Mouse (Mus musculus) liver, adult 2 months (tissue): ENCODE data around the gene Ldlr. TPM values are rescaled to one million over a fixed set of nuclear protein-coding genes. Genes with fewer than 3 reads are reported as not detected.
A peak's percentile ranks its signal among the peaks of the same experiment; 100 is the strongest.

Experiments used
- DNase-seq: peaks from one replicate; pipeline ENCODE4 v3.0.0-alpha.2; 2011; ENCODE audit warnings: low read depth, low spot score; ENCODE audit errors: extremely low read depth
- H3K27ac ChIP-seq: fragments of 200-500 bp; replicated peaks from 2 replicates; pipeline ENCODE4 v1.5.1; 2012; ENCODE audit warnings: low read depth, mild to moderate bottlenecking, control low read depth, inconsistent platforms, low read length; ENCODE audit not compliant: insufficient read depth
- H3K27me3 ChIP-seq: fragments of 200-500 bp; 2 replicates; pipeline ENCODE4 v1.6.1; 2012; ENCODE audit warnings: mild to moderate bottlenecking, moderate library complexity, low read length, inconsistent platforms; ENCODE audit not compliant: control insufficient read depth, insufficient read depth
- H3K36me3 ChIP-seq: fragments of 200-500 bp; 2 replicates; pipeline ENCODE4 v1.6.1; 2012; ENCODE audit warnings: low read length, inconsistent platforms; ENCODE audit not compliant: control insufficient read depth, insufficient read depth
- H3K4me1 ChIP-seq: fragments of 200-500 bp; 2 replicates; pipeline ENCODE4 v1.6.1; 2011; ENCODE audit warnings: low read length; ENCODE audit not compliant: control insufficient read depth, insufficient read depth
- H3K4me3 ChIP-seq: fragments of 200-500 bp; 2 replicates; pipeline ENCODE4 v1.5.1; 2011; ENCODE audit warnings: low read depth, mild to moderate bottlenecking, control low read depth, low read length, moderate library complexity; ENCODE audit not compliant: insufficient read depth
- H3K79me2 ChIP-seq: fragments of 200-500 bp; 2 replicates; pipeline ENCODE4 v1.6.1; 2012; ENCODE audit warnings: inconsistent platforms, mild to moderate bottlenecking, low read length, moderate library complexity; ENCODE audit not compliant: control insufficient read depth, insufficient read depth
- H3K9ac ChIP-seq: fragments of 200-500 bp; 2 replicates; pipeline ENCODE4 v1.6.1; 2012; ENCODE audit warnings: low read depth, mild to moderate bottlenecking, control low read depth, inconsistent platforms, low read length
- CTCF ChIP-seq: fragments of 200-500 bp; IDR thresholded peaks from 2 replicates; pipeline ENCODE4 v1.5.1; 2011; ENCODE audit warnings: low read depth, low read length, control low read depth
- POLR2A ChIP-seq: fragments of 200-500 bp; IDR thresholded peaks from 2 replicates; pipeline ENCODE4 v1.6.1; 2011; ENCODE audit warnings: low read length, control low read depth; ENCODE audit not compliant: insufficient read depth; ENCODE audit errors: extremely low read depth
- WGBS: fragments of 180-500 bp; shearing (Covaris S2); methylation state at CpG from one replicate; pipeline ENCODE4 v1.1.7; 2018; 5-methylcytosine and 5-hydroxymethylcytosine counted together
- polyA plus RNA-seq: library from polyadenylated mRNA; depleted of rRNA; stranded (reverse); fragments of >200 nt; gene quantifications from 2 replicates; pipeline ENCODE4 v1.2.3, GENCODE M21; 2012; rRNA removed
- total RNA-seq: library from RNA; depleted of rRNA; stranded (reverse); fragments of >200 nt; gene quantifications from 2 replicates; pipeline ENCODE4 v1.2.3, GENCODE M21; 2014; rRNA removed

The Ldlr gene
- total RNA-seq: 61.4 and 82.8 TPM in 2 replicates
- polyA plus RNA-seq: 105 and 116 TPM in 2 replicates

- H3K36me3 ChIP-seq: no peaks in the 10 kb centered on the region
- WGBS: under 1% methylated on average over 47 of the region's 47 CpGs
- DNase-seq: peak; percentile 90
- peak within 1 kb of the TSS; percentile 82 for H3K4me3 ChIP-seq
- no peaks in the 10 kb centered on the region for H3K27me3 ChIP-seq
- H3K79me2 ChIP-seq: peaks cover 24% of the 10 kb centered on the region
- TF ChIP-seq POLR2A (peak; percentile 98), CTCF (no peak)
- peaks cover 22% of the 10 kb centered on the region for H3K4me1 ChIP-seq
- H3K27ac ChIP-seq: peak within 1 kb of the TSS; percentile 96
- H3K9ac ChIP-seq: peak within 1 kb of the TSS; percentile 93
These were observed at the start of gene Ldlr for GRCm38 (mm10) chr9:21723377-21724146. Ldlr (plus strand) TSS chr9:21723483.

DNA sequence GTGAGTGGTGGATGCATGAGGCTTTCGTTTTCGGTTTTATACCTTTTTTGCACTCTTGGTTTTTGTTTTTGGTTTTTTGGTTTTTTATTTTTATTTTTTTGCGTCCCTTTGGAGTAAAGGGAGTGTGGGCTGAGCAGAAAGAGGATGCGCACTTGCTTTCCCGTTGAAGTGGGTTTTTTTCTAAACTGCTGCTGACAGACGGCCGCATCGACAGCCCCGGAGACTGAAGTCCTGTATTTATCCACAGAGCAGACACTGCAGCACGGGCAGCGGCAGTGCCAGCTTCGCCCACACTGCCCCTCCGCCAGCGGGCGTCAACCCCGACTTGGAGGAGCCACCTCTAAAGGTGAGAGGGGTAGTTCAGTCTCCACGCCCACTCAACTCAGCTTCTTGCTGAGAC lies 45.6 kb upstream of the Ldlr start:
- Histone ChIP-seq H3K4me1 (no peaks in the 10 kb centered on the region), H3K79me2 (no peaks in the 10 kb centered on the region), H3K4me3 (no peak overlapping the region), H3K36me3 (peaks cover 42% of the 10 kb centered on the region), H3K27me3 (no peaks in the 10 kb centered on the region), H3K27ac (no peak overlapping the region), H3K9ac (no peak overlapping the region)
- 95% methylated on average over 17 of the region's 17 CpGs for WGBS
- TF ChIP-seq POLR2A (no peak), CTCF (no peak)
- DNase-seq: no peak

DNA sequence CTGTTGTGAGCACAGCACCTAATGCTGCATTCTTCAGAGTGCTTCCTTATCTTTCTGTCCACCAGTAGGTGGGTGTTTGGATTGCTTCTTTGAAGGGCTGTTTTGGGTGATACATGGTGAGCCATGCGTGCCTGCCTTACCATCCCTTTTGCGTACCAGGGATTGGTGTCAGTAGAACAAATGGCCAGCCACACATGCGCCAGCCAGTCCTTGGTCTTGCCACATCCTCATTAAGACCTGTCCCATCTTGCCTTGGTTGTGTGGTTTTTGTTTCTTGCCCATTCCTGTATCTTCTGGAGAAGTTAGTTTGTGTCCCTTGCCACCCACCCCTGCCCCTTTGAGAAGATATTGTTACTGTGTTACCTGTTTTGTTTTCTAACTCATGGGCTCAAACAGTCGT lies 42.8 kb upstream of the Ldlr start:
- WGBS: 90% methylated on average over 4 of the region's 4 CpGs

GRCm38 (mm10) chr9:21682827-21683226 lies 40.5 kb upstream of the Ldlr start:
- Histone ChIP-seq H3K79me2 (no peaks in the 10 kb centered on the region), H3K27me3 (no peaks in the 10 kb centered on the region), H3K27ac (no peak overlapping the region), H3K9ac (no peak overlapping the region), H3K36me3 (peaks cover 36% of the 10 kb centered on the region), H3K4me3 (no peak overlapping the region), H3K4me1 (peaks cover 2% of the 10 kb centered on the region; the same call in 1 of the 2 replicates)
- DNase-seq: no peak
- WGBS: 91% methylated on average over 4 of the region's 4 CpGs
- no peak for TF ChIP-seq POLR2A
- peak; percentile 47; the same call in 1 of the 2 replicates for TF ChIP-seq CTCF

More for the DNA sequence above, 42.8 kb upstream of the Ldlr start:
- Histone ChIP-seq H3K9ac (no peak overlapping the region), H3K4me1 (no peaks in the 10 kb centered on the region), H3K27me3 (no peaks in the 10 kb centered on the region), H3K4me3 (no peak overlapping the region), H3K27ac (no peak overlapping the region), H3K79me2 (no peaks in the 10 kb centered on the region), H3K36me3 (peaks cover 32% of the 10 kb centered on the region)
- no peak for DNase-seq
- TF ChIP-seq POLR2A (no peak), CTCF (no peak)

DNA sequence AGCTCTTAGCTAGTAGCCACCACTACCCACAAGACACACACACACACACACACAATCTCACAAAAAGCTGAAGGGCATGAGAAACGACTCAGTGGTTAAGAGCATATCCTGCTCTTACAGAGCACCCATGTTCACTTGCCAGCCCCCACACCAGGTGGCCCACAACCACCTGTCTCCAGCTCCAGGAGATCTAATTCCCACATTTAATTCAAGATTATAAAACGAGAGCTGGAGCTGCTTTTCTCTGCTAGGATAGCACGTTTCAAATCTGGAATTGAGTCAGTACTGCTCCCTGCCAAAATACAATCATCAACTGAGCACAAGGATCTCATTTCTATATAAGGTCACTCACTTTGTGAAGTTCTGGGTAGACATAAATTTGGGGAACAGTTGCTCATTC lies 39.4 kb upstream of the Ldlr start:
- no peak for DNase-seq
- H3K4me3 ChIP-seq: no peak overlapping the region
- no peaks in the 10 kb centered on the region for H3K27me3 ChIP-seq
- no peak overlapping the region for H3K9ac ChIP-seq
- WGBS: 71% methylated on average over 3 of the region's 3 CpGs
- no peak for TF ChIP-seq CTCF
- no peak for TF ChIP-seq POLR2A
- H3K27ac ChIP-seq: no peak overlapping the region
- no peaks in the 10 kb centered on the region for H3K79me2 ChIP-seq
- peaks cover 8% of the 10 kb centered on the region for H3K4me1 ChIP-seq
- peaks cover 35% of the 10 kb centered on the region for H3K36me3 ChIP-seq

DNA sequence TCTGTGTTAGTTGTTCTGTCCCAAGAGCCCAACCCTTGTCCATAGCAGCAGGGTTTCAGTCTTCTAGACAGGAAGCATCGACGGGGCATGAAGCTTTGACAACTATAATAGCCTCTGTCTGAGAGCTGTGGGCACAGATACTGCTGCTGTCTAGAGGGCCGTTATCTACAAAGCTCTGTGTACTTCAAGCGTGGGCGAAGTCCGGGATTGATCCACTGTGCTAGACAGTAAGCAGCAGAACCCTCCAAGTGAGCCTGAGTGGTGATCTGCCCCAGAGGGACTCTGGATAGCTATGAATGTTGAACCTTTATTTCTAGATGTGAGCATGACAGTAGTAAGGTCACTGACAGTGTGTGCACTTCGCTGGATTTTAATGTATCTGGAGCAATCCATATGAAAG lies 34.7 kb upstream of the Ldlr start:
- peak overlapping the region; percentile 79 for H3K27ac ChIP-seq
- peaks cover 16% of the 10 kb centered on the region for H3K4me1 ChIP-seq
- H3K9ac ChIP-seq: peak overlapping the region; percentile 15; the same call in 1 of the 2 replicates
- H3K36me3 ChIP-seq: peaks cover 21% of the 10 kb centered on the region
- no peak for TF ChIP-seq POLR2A
- TF ChIP-seq CTCF: no peak
- no peaks in the 10 kb centered on the region for H3K27me3 ChIP-seq
- DNase-seq: peak; percentile 96
- H3K79me2 ChIP-seq: no peaks in the 10 kb centered on the region; the same call in 1 of the 2 replicates
- H3K4me3 ChIP-seq: no peak overlapping the region
- 18% methylated on average over 7 of the region's 7 CpGs for WGBS
